Mouse (Mus musculus) erythroblast, embryonic 14.5 days (primary cell): Measurements from ENCODE around the gene Adam11. TPM values are rescaled to one million over a fixed set of nuclear protein-coding genes. Genes with fewer than 3 reads are reported as not detected.

Experiments used
- H3K27me3 ChIP-seq: 2 replicates; pipeline ENCODE4 v1.6.1; 2012; ENCODE audit warnings: inconsistent platforms; ENCODE audit not compliant: control insufficient read depth
- H3K36me3 ChIP-seq: 2 replicates; pipeline ENCODE4 v1.6.1; 2012; ENCODE audit warnings: mild to moderate bottlenecking, inconsistent platforms; ENCODE audit not compliant: control insufficient read depth
- H3K4me1 ChIP-seq: 2 replicates; pipeline ENCODE4 v1.6.1; 2012; ENCODE audit warnings: inconsistent platforms; ENCODE audit not compliant: control insufficient read depth
- H3K4me3 ChIP-seq: replicated peaks from 2 replicates; pipeline ENCODE3; 2012; ENCODE audit warnings: moderate library complexity, mild to moderate bottlenecking, inconsistent platforms
- H3K9me3 ChIP-seq: 2 replicates; pipeline ENCODE4 v1.6.1; 2012; ENCODE audit warnings: low read length, inconsistent platforms, mixed read lengths; ENCODE audit not compliant: control insufficient read depth
- GATA1 ChIP-seq: IDR thresholded peaks from 2 replicates; pipeline ENCODE4 v1.6.1; 2012; ENCODE audit warnings: low read length, inconsistent platforms, mixed read lengths
- TAL1 ChIP-seq: IDR thresholded peaks from 3 replicates; pipeline ENCODE4 v1.6.1; 2012; ENCODE audit warnings: low read length, inconsistent platforms, mixed read lengths
- polyA plus RNA-seq: library from polyadenylated mRNA; stranded (reverse); fragments of >175 nt; gene quantifications from 2 replicates; pipeline ENCODE4 v1.2.3, GENCODE M21; 2012

Adam11 gene
- polyA plus RNA-seq, 1 experiment, result 0.01 TPM

GRCm38 (mm10) chr11:102814881-102815280, 53.6 kb downstream of the Adam11 start:
- Histone ChIP-seq H3K36me3 (no peaks in the 10 kb centered on the region), H3K9me3 (peaks cover 2% of the 10 kb centered on the region; the same call in 1 of the 2 replicates), H3K27me3 (peaks cover 63% of the 10 kb centered on the region), H3K4me1 (peaks cover 4% of the 10 kb centered on the region; the same call in 1 of the 2 replicates), H3K4me3 (no peak overlapping the region)
- TF ChIP-seq GATA1 (no peak), TAL1 (no peak)

- TF ChIP-seq TAL1 (no peak), GATA1 (no peak)
- H3K4me3 ChIP-seq, result peak overlapping the region; percentile 14
- peaks cover 91% of the 10 kb centered on the region for H3K27me3 ChIP-seq
- H3K4me1 ChIP-seq, result peaks cover 4% of the 10 kb centered on the region; the same call in 1 of the 2 replicates
- peaks cover 2% of the 10 kb centered on the region; the same call in 1 of the 2 replicates for H3K9me3 ChIP-seq
- H3K36me3 ChIP-seq, result no peaks in the 10 kb centered on the region
Observed at GRCm38 (mm10) chr11:102818121-102819020, 57.1 kb downstream of the Adam11 start.

GRCm38 (mm10) chr11:102819021-102819782, 58.0 kb downstream of the Adam11 start, which contains the start of gene Gjc1:
Gene Gjc1, minus strand, starts transcription at chr11:102819700.
- TF ChIP-seq TAL1 (no peak), GATA1 (no peak)
- Histone ChIP-seq H3K4me1 (peaks cover 4% of the 10 kb centered on the region; the same call in 1 of the 2 replicates), H3K4me3 (peak within 1 kb of the TSS; percentile 14), H3K27me3 (peaks cover 89% of the 10 kb centered on the region), H3K9me3 (peaks cover 2% of the 10 kb centered on the region; the same call in 1 of the 2 replicates), H3K36me3 (no peaks in the 10 kb centered on the region)

- H3K36me3 ChIP-seq, result no peaks in the 10 kb centered on the region
- peaks cover 89% of the 10 kb centered on the region for H3K27me3 ChIP-seq
- peaks cover 2% of the 10 kb centered on the region; the same call in 1 of the 2 replicates for H3K9me3 ChIP-seq
- H3K4me3 ChIP-seq, result no peak overlapping the region
- no peak for TF ChIP-seq TAL1
- peaks cover 4% of the 10 kb centered on the region; the same call in 1 of the 2 replicates for H3K4me1 ChIP-seq
Observed at GRCm38 (mm10) chr11:102819783-102820385, 58.6 kb downstream of the Adam11 start.

- TF ChIP-seq TAL1 (no peak), GATA1 (no peak)
- H3K9me3 ChIP-seq, result peaks cover 2% of the 10 kb centered on the region; the same call in 1 of the 2 replicates
- peaks cover 88% of the 10 kb centered on the region for H3K27me3 ChIP-seq
- no peaks in the 10 kb centered on the region for H3K36me3 ChIP-seq
- peaks cover 4% of the 10 kb centered on the region; the same call in 1 of the 2 replicates for H3K4me1 ChIP-seq
- H3K4me3 ChIP-seq, result no peak overlapping the region
Observed at GRCm38 (mm10) chr11:102820432-102820831, 59.2 kb downstream of the Adam11 start.

GRCm38 (mm10) chr11:102821231-102821630, 60.0 kb downstream of the Adam11 start:
- H3K27me3 ChIP-seq, result peaks cover 83% of the 10 kb centered on the region
- H3K4me3 ChIP-seq, result no peak overlapping the region
- peaks cover 4% of the 10 kb centered on the region; the same call in 1 of the 2 replicates for H3K4me1 ChIP-seq
- H3K36me3 ChIP-seq, result no peaks in the 10 kb centered on the region
- H3K9me3 ChIP-seq, result peaks cover 2% of the 10 kb centered on the region; the same call in 1 of the 2 replicates
- no peak for TF ChIP-seq GATA1
- TF ChIP-seq TAL1, result no peak

- Histone ChIP-seq H3K4me1 (no peaks in the 10 kb centered on the region), H3K36me3 (no peaks in the 10 kb centered on the region), H3K9me3 (no peaks in the 10 kb centered on the region), H3K4me3 (no peak overlapping the region), H3K27me3 (peaks cover 37% of the 10 kb centered on the region)
- no peak for TF ChIP-seq TAL1
- no peak for TF ChIP-seq GATA1
Observed at GRCm38 (mm10) chr11:102826476-102826875, 65.2 kb downstream of the Adam11 start.

- Histone ChIP-seq H3K4me1 (no peaks in the 10 kb centered on the region), H3K4me3 (no peak overlapping the region), H3K36me3 (no peaks in the 10 kb centered on the region), H3K27me3 (peaks cover 34% of the 10 kb centered on the region), H3K9me3 (no peaks in the 10 kb centered on the region)
- TF ChIP-seq GATA1 (no peak), TAL1 (no peak)
Observed at GRCm38 (mm10) chr11:102827097-102827496, 65.9 kb downstream of the Adam11 start.

Other genes starting within 250 kb of the Adam11 start
- gene Gpatch8, start 205.0 kb upstream of the Adam11 start, polyA plus RNA-seq, result 1.1 and 1.4 TPM in 2 replicates
- not detected in 2 replicates for gene Gm11627, start 182.0 kb upstream of the Adam11 start, polyA plus RNA-seq
- 0.03 TPM in 1 of 2 replicates, not detected in the other for gene Fzd2, start 157.0 kb upstream of the Adam11 start, polyA plus RNA-seq
- not detected in 2 replicates for gene Meioc, start 97.7 kb upstream of the Adam11 start, polyA plus RNA-seq
- gene Ccdc43, start 63.7 kb upstream of the Adam11 start, polyA plus RNA-seq, result 0.12 and 0.35 TPM in 2 replicates
- gene Gjc1, start 58.3 kb downstream of the Adam11 start, polyA plus RNA-seq, result not detected in 2 replicates
- gene Higd1b, start 74.4 kb downstream of the Adam11 start, polyA plus RNA-seq, result not detected in 2 replicates
- 19.5 and 23.9 TPM in 2 replicates for gene Eftud2, start 119.5 kb downstream of the Adam11 start, polyA plus RNA-seq
- gene Ccdc103, start 119.8 kb downstream of the Adam11 start, polyA plus RNA-seq, result 0.26 and 0.36 TPM in 2 replicates
- not detected in 2 replicates for gene Fam187a, start 123.7 kb downstream of the Adam11 start, polyA plus RNA-seq
- 3.6 TPM in 2 replicates for gene Gfap, start 139.5 kb downstream of the Adam11 start, polyA plus RNA-seq
- gene Kif18b, start 163.7 kb downstream of the Adam11 start, polyA plus RNA-seq, result 13.5 and 14.9 TPM in 2 replicates
- gene C1ql1, start 185.2 kb downstream of the Adam11 start, polyA plus RNA-seq, result not detected in 2 replicates